Mouse (Mus musculus) kidney, postnatal 25 days (tissue): Measurements from ENCODE around the gene Zzef1.

Experiments used
- DNase-seq, 2 experiments: peaks; one replicate each; pipeline ENCODE4 v3.0.0; 2021; ENCODE audit warnings: mixed read lengths in 2 of 2

The Zzef1 gene

GRCm38 (mm10) chr11:72959924-72960679, 164.1 kb downstream of the Zzef1 start:
- DNase-seq: no peak

GRCm38 (mm10) chr11:72960723-72961071, 164.7 kb downstream of the Zzef1 start:
- DNase-seq: no peak

GRCm38 (mm10) chr11:72961072-72961980, 165.3 kb downstream of the Zzef1 start, which contains the start of gene Atp2a3:
TSS of gene Atp2a3 (plus strand) at chr11:72961169.
- DNase-seq: peak; percentile 16 to 59

- no peak for DNase-seq
These were observed 166.4 kb downstream of the Zzef1 start for GRCm38 (mm10) chr11:72962378-72962777.

- DNase-seq: no peak
These were observed 167.2 kb downstream of the Zzef1 start for GRCm38 (mm10) chr11:72963058-72963788.

GRCm38 (mm10) chr11:72963789-72964294, 167.8 kb downstream of the Zzef1 start:
- no peak for DNase-seq

- no peak for DNase-seq
These were observed 179.0 kb downstream of the Zzef1 start for GRCm38 (mm10) chr11:72974995-72975503.
